Mouse (Mus musculus) stomach, adult 2 months (tissue): ENCODE data around the gene Dhrs9. TPM values are rescaled to one million over a fixed set of nuclear protein-coding genes. Genes with fewer than 3 reads are reported as not detected.

ENCODE experiments used
- polyA plus RNA-seq: library from polyadenylated mRNA; depleted of rRNA; stranded (reverse); fragments of >200 nt; gene quantifications from 2 replicates; pipeline ENCODE4 v1.2.3, GENCODE M21; 2012; rRNA removed

The Dhrs9 gene
- polyA plus RNA-seq: 1.5 and 1.6 TPM in 2 replicates

GRCm38 (mm10) chr2:69380281-69380680, at the start of gene Dhrs9:
Dhrs9 (plus strand) TSS chr2:69380445.

DNA sequence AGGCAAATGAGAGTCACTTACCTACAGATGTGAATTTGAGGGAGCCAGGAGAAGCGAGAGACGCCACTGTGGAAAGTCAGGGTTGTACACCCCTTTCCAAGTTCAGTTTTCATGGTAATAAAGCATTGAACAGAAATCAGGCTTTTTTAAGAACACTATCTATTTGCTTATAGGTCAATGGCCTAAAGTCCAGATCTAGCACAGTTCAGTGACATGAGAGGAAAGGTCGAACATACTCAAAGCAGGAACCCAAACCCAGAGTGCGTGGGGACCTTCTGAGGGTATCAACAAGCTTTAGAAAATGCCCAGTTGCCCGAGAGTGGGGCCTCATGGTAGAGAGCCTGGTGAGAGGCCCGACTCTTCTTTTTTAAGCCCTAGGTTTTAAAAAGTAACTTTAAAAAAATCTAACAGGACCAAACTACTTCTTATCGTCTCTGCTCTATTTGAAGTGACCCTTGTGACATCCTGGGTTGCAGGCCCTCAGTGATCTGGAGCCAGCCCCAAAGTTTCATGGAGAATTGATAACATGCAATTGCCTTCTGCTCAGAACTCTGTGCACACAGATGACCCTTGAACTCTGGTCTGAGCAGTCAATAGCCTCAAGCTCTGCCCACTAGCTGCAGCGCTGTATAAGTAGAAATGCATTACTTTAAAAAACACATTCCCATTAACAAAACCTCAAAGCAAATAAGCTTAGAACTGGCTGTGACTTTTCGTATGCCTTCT, 37.6 kb upstream of the Dhrs9 start, which contains the start of gene Abcb11:
Gene Abcb11, minus strand, starts transcription at position 121 of the 726 bp plus-strand sequence.

Other genes starting within 250 kb of the Dhrs9 start
- gene Nostrin, start 244.6 kb upstream of the Dhrs9 start, polyA plus RNA-seq: 1.2 and 2.0 TPM in 2 replicates
- gene Spc25, start 174.3 kb upstream of the Dhrs9 start, polyA plus RNA-seq: 0.30 and 1.2 TPM in 2 replicates
- not detected in 2 replicates for gene G6pc2, start 169.4 kb upstream of the Dhrs9 start, polyA plus RNA-seq
- 0.01 and 0.02 TPM in 2 replicates for gene Abcb11, start 37.8 kb upstream of the Dhrs9 start, polyA plus RNA-seq
- gene Lrp2, start 205.6 kb downstream of the Dhrs9 start, polyA plus RNA-seq: 0.05 and 0.09 TPM in 2 replicates